Mouse (Mus musculus) urinary bladder, postnatal 25 days (tissue): Measurements from ENCODE around the gene Hist2h4.
A peak's percentile ranks its signal among the peaks of the same experiment; 100 is the strongest.
"Not testable (repeated sequence)": the region's sequence is repeated elsewhere in the genome, so short reads cannot be mapped to it uniquely, and the experiment has no call there.

Source experiments
- DNase-seq: peaks from one replicate; pipeline ENCODE4 v3.0.0; 2022; ENCODE audit warnings: low spot score

The Hist2h4 gene

GRCm38 (mm10) chr3:96246018-96246417 lies 17.1 kb downstream of the Hist2h4 start:
- DNase-seq, result not testable (repeated sequence)

- DNase-seq, result peak; percentile 75
These were observed 17.9 kb downstream of the Hist2h4 start, which contains the start of gene Hist2h2aa1 for GRCm38 (mm10) chr3:96245003-96245886. TSS of gene Hist2h2aa1 (plus strand) at chr3:96245497.

GRCm38 (mm10) chr3:96243921-96244572 lies 19.1 kb downstream of the Hist2h4 start:
- DNase-seq, result no peak

- DNase-seq, result no peak
These were observed 22.3 kb downstream of the Hist2h4 start for GRCm38 (mm10) chr3:96240799-96241197.

GRCm38 (mm10) chr3:96239949-96240798 lies 22.9 kb downstream of the Hist2h4 start, which contains the start of gene Hist2h2aa2:
TSS of gene Hist2h2aa2 (minus strand) at chr3:96240276.
- peak; percentile 76 for DNase-seq

- not testable (repeated sequence) for DNase-seq
These were observed 23.9 kb downstream of the Hist2h4 start, which contains the start of gene Hist2h3c2 for GRCm38 (mm10) chr3:96238954-96239793. TSS of gene Hist2h3c2 (minus strand) at chr3:96239127.

- no peak for DNase-seq
These were observed 25.1 kb downstream of the Hist2h4 start for GRCm38 (mm10) chr3:96237904-96238511.

GRCm38 (mm10) chr3:96237335-96237903 lies 25.7 kb downstream of the Hist2h4 start:
- no peak for DNase-seq

- DNase-seq, result no peak
These were observed 26.2 kb downstream of the Hist2h4 start for GRCm38 (mm10) chr3:96236834-96237334.

GRCm38 (mm10) chr3:96235836-96236235 lies 27.3 kb downstream of the Hist2h4 start:
- DNase-seq, result no peak

- no peak for DNase-seq
These were observed 28.2 kb downstream of the Hist2h4 start for GRCm38 (mm10) chr3:96234914-96235313.

GRCm38 (mm10) chr3:96231758-96232120 lies 31.4 kb downstream of the Hist2h4 start:
- no peak for DNase-seq

- no peak for DNase-seq
These were observed 32.0 kb downstream of the Hist2h4 start for GRCm38 (mm10) chr3:96230910-96231757.

GRCm38 (mm10) chr3:96230404-96230803 lies 32.7 kb downstream of the Hist2h4 start:
- no peak for DNase-seq

- DNase-seq, result no peak
These were observed 34.3 kb downstream of the Hist2h4 start for GRCm38 (mm10) chr3:96228828-96229227.

- no peak for DNase-seq
These were observed 36.1 kb downstream of the Hist2h4 start for GRCm38 (mm10) chr3:96226695-96227648.

- no peak for DNase-seq
These were observed 37.7 kb downstream of the Hist2h4 start for GRCm38 (mm10) chr3:96225421-96225820.

GRCm38 (mm10) chr3:96222774-96223173 lies 40.3 kb downstream of the Hist2h4 start:
- DNase-seq, result no peak
